Mouse (Mus musculus) adrenal gland, adult 2 months (tissue): ENCODE data around the gene Usp11. TPM values are rescaled to one million over a fixed set of nuclear protein-coding genes. Genes with fewer than 3 reads are reported as not detected.

Source experiments
- polyA plus RNA-seq: library from polyadenylated mRNA; depleted of rRNA; stranded (reverse); fragments of >200 nt; gene quantifications from 2 replicates; pipeline ENCODE4 v1.2.3, GENCODE M21; 2012; rRNA removed
- total RNA-seq, 2 experiments: library from RNA; stranded (reverse); gene quantifications; 2 replicates each; pipeline ENCODE4 v1.2.3; 2021

The Usp11 gene
- total and polyA plus RNA-seq, 3 experiments: 13.6 to 25.5 (median 23.4) TPM

Other genes with a start within 250 kb of the Usp11 start
- gene Rgn, start 154.1 kb upstream of the Usp11 start, total RNA-seq: 1 to 10 TPM in 1 of 2 experiments, under 1 TPM in 1; 0.93 to 4.7 TPM
- gene Rgn, start 154.1 kb upstream of the Usp11 start, polyA plus RNA-seq: 0.08 and 0.13 TPM in 2 replicates
- 10 to 100 TPM; 29.6 to 39.5 TPM for gene Rbm10, start 86.4 kb upstream of the Usp11 start, total RNA-seq
- gene Rbm10, start 86.4 kb upstream of the Usp11 start, polyA plus RNA-seq: 50.0 and 63.8 TPM in 2 replicates
- gene Ndufb11, start 86.3 kb upstream of the Usp11 start, total RNA-seq: 100 to 1,000 TPM; 316 to 341 TPM
- gene Ndufb11, start 86.3 kb upstream of the Usp11 start, polyA plus RNA-seq: 86.3 and 101 TPM in 2 replicates
- gene Uba1, start 45.6 kb upstream of the Usp11 start, total RNA-seq: 100 to 1,000 TPM; 395 to 455 TPM
- gene Uba1, start 45.6 kb upstream of the Usp11 start, polyA plus RNA-seq: 426 and 599 TPM in 2 replicates
- 100 to 1,000 TPM; 145 to 176 TPM for gene Cdk16, start 16.0 kb upstream of the Usp11 start, total RNA-seq
- gene Cdk16, start 16.0 kb upstream of the Usp11 start, polyA plus RNA-seq: 244 and 254 TPM in 2 replicates
- 100 to 1,000 TPM; 120 to 133 TPM for gene Araf, start 93.9 kb downstream of the Usp11 start, total RNA-seq
- gene Araf, start 93.9 kb downstream of the Usp11 start, polyA plus RNA-seq: 229 and 248 TPM in 2 replicates
- gene Timp1, start 166.3 kb downstream of the Usp11 start, total RNA-seq: 10 to 100 TPM; 20.7 to 45.5 TPM
- gene Timp1, start 166.3 kb downstream of the Usp11 start, polyA plus RNA-seq: 34.9 and 39.0 TPM in 2 replicates
- gene Syn1, start 217.1 kb downstream of the Usp11 start, total RNA-seq: 10 to 100 TPM in 1 of 2 experiments, 1 to 10 TPM in 1; 8.1 to 12.4 TPM
- gene Syn1, start 217.1 kb downstream of the Usp11 start, polyA plus RNA-seq: 11.4 and 12.2 TPM in 2 replicates
- gene Cfp, start 227.6 kb downstream of the Usp11 start, total RNA-seq: 10 to 100 TPM; 11.6 to 12.1 TPM
- 23.6 and 24.0 TPM in 2 replicates for gene Cfp, start 227.6 kb downstream of the Usp11 start, polyA plus RNA-seq
- gene Elk1, start 246.7 kb downstream of the Usp11 start, total RNA-seq: 10 to 100 TPM; 14.6 to 16.5 TPM
- gene Elk1, start 246.7 kb downstream of the Usp11 start, polyA plus RNA-seq: 34.3 and 35.0 TPM in 2 replicates